Mouse (Mus musculus): ENCODE data around the gene Gm15737. TPM values are rescaled to one million over a fixed set of nuclear protein-coding genes. Genes with fewer than 3 reads are reported as not detected.

Gene Gm15737
- polyA plus RNA-seq, 1 experiment from 2014 or later, result 0.05 TPM

- Histone ChIP-seq H3K4me2 (replicated peaks; ENCODE audit: low read depth) (no peak overlapping the region), H3K9ac (ENCODE audit: low read depth, low read length) (no peak overlapping the region), H3K27ac (ENCODE audit: low read depth, low read length) (no peak overlapping the region), H3K36me3 (ENCODE audit: control insufficient read depth, insufficient read depth) (peaks cover 3% of the 10 kb centered on the region; the same call in 1 of the 2 replicates), H3K27me3 (replicated peaks; ENCODE audit: control insufficient read depth, insufficient read depth, low read length) (no peaks in the 10 kb centered on the region), H3K4me1 (replicated peaks; ENCODE audit: control insufficient read depth, insufficient read depth, low read length) (no peaks in the 10 kb centered on the region), H3K9me3 (ENCODE audit: control insufficient read depth) (no peaks in the 10 kb centered on the region), H3K4me3 (ENCODE audit: low read depth, low read length) (no peak overlapping the region)
- ATAC-seq, result no peak
- no peak for TF ChIP-seq CTCF (IDR thresholded peaks at IDR 0.05; ENCODE audit: low read depth)
- 69% methylated on average over 4 of the region's 4 CpGs for WGBS
Observed at GRCm38 (mm10) chr6:92854873-92855272, 14.3 kb upstream of the Gm15737 start.

- H3K27ac ChIP-seq (ENCODE audit: low read depth, low read length), result no peak overlapping the region
- no peaks in the 10 kb centered on the region for H3K27me3 ChIP-seq (replicated peaks; ENCODE audit: control insufficient read depth, insufficient read depth, low read length)
- H3K9ac ChIP-seq (ENCODE audit: low read depth, low read length), result no peak overlapping the region
- no peak for TF ChIP-seq CTCF (IDR thresholded peaks at IDR 0.05; ENCODE audit: low read depth)
- no peaks in the 10 kb centered on the region for H3K4me1 ChIP-seq (replicated peaks; ENCODE audit: control insufficient read depth, insufficient read depth, low read length)
- H3K9me3 ChIP-seq (ENCODE audit: control insufficient read depth), result no peaks in the 10 kb centered on the region
- 92% methylated on average over 13 of the region's 13 CpGs for WGBS
- peaks cover 7% of the 10 kb centered on the region for H3K36me3 ChIP-seq (ENCODE audit: control insufficient read depth, insufficient read depth)
- no peak overlapping the region for H3K4me3 ChIP-seq (ENCODE audit: low read depth, low read length)
- ATAC-seq, result no peak
- H3K4me2 ChIP-seq (replicated peaks; ENCODE audit: low read depth), result no peak overlapping the region
Observed at GRCm38 (mm10) chr6:92857761-92858160, 11.4 kb upstream of the Gm15737 start.

- no peak overlapping the region; the same call in 1 of the 2 replicates for H3K27ac ChIP-seq (ENCODE audit: low read depth, low read length)
Observed at GRCm38 (mm10) chr6:92858721-92859510, 10.2 kb upstream of the Gm15737 start.

GRCm38 (mm10) chr6:92860285-92860912 lies 8.8 kb upstream of the Gm15737 start:
- no peak for TF ChIP-seq CTCF (IDR thresholded peaks at IDR 0.05; ENCODE audit: low read depth)
- Histone ChIP-seq H3K4me2 (replicated peaks; ENCODE audit: low read depth) (no peak overlapping the region), H3K4me1 (replicated peaks; ENCODE audit: control insufficient read depth, insufficient read depth, low read length) (no peaks in the 10 kb centered on the region), H3K4me3 (ENCODE audit: low read depth, low read length) (no peak overlapping the region), H3K9ac (ENCODE audit: low read depth, low read length) (no peak overlapping the region), H3K36me3 (ENCODE audit: control insufficient read depth, insufficient read depth) (peaks cover 7% of the 10 kb centered on the region), H3K27me3 (replicated peaks; ENCODE audit: control insufficient read depth, insufficient read depth, low read length) (no peaks in the 10 kb centered on the region), H3K27ac (ENCODE audit: low read depth, low read length) (no peak overlapping the region), H3K9me3 (ENCODE audit: control insufficient read depth) (no peaks in the 10 kb centered on the region)
- 41% methylated on average over 5 of the region's 5 CpGs for WGBS
- ATAC-seq, result no peak

More at GRCm38 (mm10) chr6:92858721-92859510, 10.2 kb upstream of the Gm15737 start:
- 72% methylated on average over 12 of the region's 12 CpGs for WGBS
- Histone ChIP-seq H3K9me3 (ENCODE audit: control insufficient read depth) (no peaks in the 10 kb centered on the region), H3K9ac (ENCODE audit: low read depth, low read length) (no peak overlapping the region), H3K4me1 (replicated peaks; ENCODE audit: control insufficient read depth, insufficient read depth, low read length) (no peaks in the 10 kb centered on the region), H3K27me3 (replicated peaks; ENCODE audit: control insufficient read depth, insufficient read depth, low read length) (no peaks in the 10 kb centered on the region), H3K4me3 (ENCODE audit: low read depth, low read length) (no peak overlapping the region), H3K36me3 (ENCODE audit: control insufficient read depth, insufficient read depth) (peaks cover 7% of the 10 kb centered on the region), H3K4me2 (replicated peaks; ENCODE audit: low read depth) (no peak overlapping the region)
- no peak for TF ChIP-seq CTCF (IDR thresholded peaks at IDR 0.05; ENCODE audit: low read depth)
- ATAC-seq, result no peak

- WGBS, result 77% methylated on average over 9 of the region's 9 CpGs
Observed at GRCm38 (mm10) chr6:92862599-92862998, 6.6 kb upstream of the Gm15737 start.

GRCm38 (mm10) chr6:92869582-92870219 lies 544 bp downstream of the Gm15737 start:
- no peaks in the 10 kb centered on the region for H3K9me3 ChIP-seq (ENCODE audit: control insufficient read depth)
- no peak overlapping the region for H3K4me2 ChIP-seq (replicated peaks; ENCODE audit: low read depth)
- no peaks in the 10 kb centered on the region for H3K36me3 ChIP-seq (ENCODE audit: control insufficient read depth, insufficient read depth)
- no peak for ATAC-seq
- H3K4me1 ChIP-seq (replicated peaks; ENCODE audit: control insufficient read depth, insufficient read depth, low read length), result no peaks in the 10 kb centered on the region
- no peak overlapping the region for H3K9ac ChIP-seq (ENCODE audit: low read depth, low read length)
- H3K27me3 ChIP-seq (replicated peaks; ENCODE audit: control insufficient read depth, insufficient read depth, low read length), result no peaks in the 10 kb centered on the region
- H3K4me3 ChIP-seq (ENCODE audit: low read depth, low read length), result no peak overlapping the region
- TF ChIP-seq CTCF (IDR thresholded peaks at IDR 0.05; ENCODE audit: low read depth), result no peak
- peak overlapping the region; percentile 68 for H3K27ac ChIP-seq (ENCODE audit: low read depth, low read length)
- 31% methylated on average over 16 of the region's 16 CpGs for WGBS

More at GRCm38 (mm10) chr6:92862599-92862998, 6.6 kb upstream of the Gm15737 start:
- Histone ChIP-seq H3K9me3 (ENCODE audit: control insufficient read depth) (no peaks in the 10 kb centered on the region), H3K4me2 (replicated peaks; ENCODE audit: low read depth) (no peak overlapping the region), H3K4me3 (ENCODE audit: low read depth, low read length) (no peak overlapping the region), H3K27ac (ENCODE audit: low read depth, low read length) (no peak overlapping the region), H3K9ac (ENCODE audit: low read depth, low read length) (no peak overlapping the region), H3K4me1 (replicated peaks; ENCODE audit: control insufficient read depth, insufficient read depth, low read length) (no peaks in the 10 kb centered on the region), H3K27me3 (replicated peaks; ENCODE audit: control insufficient read depth, insufficient read depth, low read length) (no peaks in the 10 kb centered on the region), H3K36me3 (ENCODE audit: control insufficient read depth, insufficient read depth) (peaks cover 7% of the 10 kb centered on the region)
- ATAC-seq, result no peak
- TF ChIP-seq CTCF (IDR thresholded peaks at IDR 0.05; ENCODE audit: low read depth), result no peak

All from intestine, postnatal 0 days (tissue).